Mouse (Mus musculus) ES-Bruce4 (cell line): ENCODE measurements around the gene Dync1h1. TPM values are rescaled to one million over a fixed set of nuclear protein-coding genes. Genes with fewer than 3 reads are reported as not detected.

Experiments
- H3K27ac ChIP-seq: 2 replicates; pipeline ENCODE4 v1.5.1; 2012; ENCODE audit warnings: low read length, inconsistent platforms; ENCODE audit not compliant: insufficient read depth
- H3K27me3 ChIP-seq: 2 replicates; pipeline ENCODE4 v1.6.1; 2012; ENCODE audit warnings: mild to moderate bottlenecking, low read length, inconsistent platforms; ENCODE audit not compliant: control insufficient read depth, poor library complexity, insufficient read depth, severe bottlenecking
- H3K36me3 ChIP-seq: 2 replicates; pipeline ENCODE4 v1.6.1; 2012; ENCODE audit warnings: inconsistent platforms, mild to moderate bottlenecking, low read length, moderate library complexity; ENCODE audit not compliant: control insufficient read depth, poor library complexity, insufficient read depth, severe bottlenecking
- H3K4me1 ChIP-seq: one replicate; pipeline ENCODE4 v1.8.1; 2011; ENCODE audit warnings: low read length; ENCODE audit not compliant: control insufficient read depth, insufficient read depth
- H3K4me3 ChIP-seq: 2 replicates; pipeline ENCODE4 v1.5.1; 2011; ENCODE audit warnings: low read depth, mild to moderate bottlenecking, low read length
- H3K9ac ChIP-seq: 2 replicates; pipeline ENCODE4 v1.6.1; 2012; ENCODE audit warnings: low read depth, mild to moderate bottlenecking, inconsistent platforms; ENCODE audit not compliant: poor library complexity, severe bottlenecking
- H3K9me3 ChIP-seq: replicated peaks from 2 replicates; pipeline ENCODE4 v1.6.1; 2012; ENCODE audit warnings: mild to moderate bottlenecking, low read length, inconsistent platforms; ENCODE audit not compliant: control insufficient read depth, poor library complexity, insufficient read depth, severe bottlenecking
- CTCF ChIP-seq: IDR thresholded peaks from one replicate; pipeline ENCODE4 v1.8.1; 2011; ENCODE audit warnings: low read depth, low read length
- EP300 ChIP-seq: IDR thresholded peaks from 2 replicates; pipeline ENCODE4 v1.6.1; 2011; ENCODE audit warnings: low read depth, low read length; ENCODE audit not compliant: insufficient read depth
- POLR2A ChIP-seq: IDR thresholded peaks from one replicate; pipeline ENCODE4 v1.8.1; 2011; ENCODE audit warnings: low read length; ENCODE audit not compliant: insufficient read depth
- polyA plus RNA-seq: library from polyadenylated mRNA; stranded (reverse); fragments of >200 nt; gene quantifications from 2 replicates; pipeline ENCODE4 v1.2.4, GENCODE M21; 2011; ENCODE audit warnings: low read depth; ENCODE audit not compliant: missing spikeins, insufficient read depth, insufficient read length

The Dync1h1 gene
- 145 and 165 TPM in 2 replicates for polyA plus RNA-seq

DNA sequence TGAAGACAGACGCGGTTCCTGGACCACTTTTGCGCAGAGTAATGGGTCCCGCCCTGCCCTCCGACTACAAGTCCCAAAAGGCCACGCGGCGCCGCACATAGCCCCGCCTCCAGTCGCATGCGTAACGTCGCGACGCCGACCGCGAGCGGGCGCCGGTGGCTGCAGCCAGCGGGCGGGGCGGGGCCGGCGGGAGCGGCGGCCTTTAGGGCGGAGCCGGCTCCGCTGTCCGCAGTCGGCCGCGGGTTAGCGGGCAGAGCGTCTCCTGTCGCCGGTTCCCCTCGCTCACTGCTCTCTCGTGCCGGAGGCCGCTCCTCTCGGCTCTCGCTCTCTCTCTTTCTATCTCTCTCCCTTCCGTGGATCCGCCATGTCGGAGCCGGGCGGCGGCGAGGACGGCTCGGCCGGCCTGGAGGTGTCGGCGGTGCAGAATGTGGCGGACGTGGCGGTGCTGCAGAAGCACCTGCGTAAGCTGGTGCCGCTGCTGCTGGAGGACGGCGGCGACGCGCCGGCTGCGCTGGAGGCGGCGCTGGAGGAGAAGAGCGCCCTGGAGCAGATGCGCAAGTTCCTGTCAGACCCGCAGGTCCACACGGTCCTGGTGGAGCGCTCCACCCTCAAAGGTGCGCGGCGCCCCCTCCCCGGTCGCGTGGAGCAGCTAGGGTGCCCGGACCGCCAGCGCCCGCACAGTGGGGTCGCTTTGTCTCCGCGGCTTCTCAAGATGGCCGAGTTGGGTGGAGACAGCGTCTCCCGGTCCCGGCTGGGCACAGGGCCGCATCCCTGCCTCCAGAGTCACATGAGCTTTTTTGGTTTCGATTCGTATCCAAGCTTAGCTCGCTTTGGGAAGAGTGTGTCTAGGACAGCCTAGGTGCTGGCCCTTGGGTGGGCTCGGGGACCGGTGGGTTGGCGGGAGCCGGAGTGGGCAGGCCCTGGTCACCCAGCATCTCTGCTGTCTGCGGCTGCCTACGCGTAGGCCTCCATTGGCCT is at the start of gene Dync1h1:
Dync1h1 (plus strand) TSS at position 212 of the 978 bp plus-strand sequence.
- Histone ChIP-seq H3K27me3 (no peaks in the 10 kb centered on the region), H3K27ac (peak within 1 kb of the TSS; percentile 71), H3K4me3 (peak within 1 kb of the TSS; percentile 96), H3K36me3 (no peaks in the 10 kb centered on the region), H3K4me1 (no peaks in the 10 kb centered on the region), H3K9ac (peak within 1 kb of the TSS; percentile 87), H3K9me3 (no peaks in the 10 kb centered on the region)
- no peak for TF ChIP-seq EP300
- peak; percentile 80 for TF ChIP-seq POLR2A
- no peak for TF ChIP-seq CTCF

DNA sequence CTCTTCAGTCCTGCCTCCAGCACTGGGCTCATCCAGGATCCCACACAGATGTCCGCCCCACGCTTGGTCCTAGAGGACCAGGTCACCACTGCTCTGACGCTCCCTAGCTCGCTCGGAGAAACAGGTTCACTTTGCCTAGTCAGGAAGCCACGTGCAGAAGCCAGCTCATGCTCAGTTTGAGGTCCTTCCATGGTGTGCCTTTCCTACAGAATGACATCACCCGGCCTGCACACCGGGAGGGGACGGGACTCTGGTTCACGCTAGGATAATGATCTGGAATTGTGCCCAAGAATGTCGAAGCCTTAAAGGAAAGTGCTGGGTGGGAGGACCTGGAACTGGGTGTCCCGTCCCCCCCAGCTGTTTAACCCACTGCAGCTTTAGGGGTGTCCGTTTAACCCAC is 49.1 kb upstream of the Dync1h1 start:
- Histone ChIP-seq H3K4me1 (peaks cover 4% of the 10 kb centered on the region), H3K4me3 (no peak overlapping the region), H3K27ac (no peak overlapping the region), H3K36me3 (peaks cover 15% of the 10 kb centered on the region), H3K27me3 (no peaks in the 10 kb centered on the region), H3K9ac (no peak overlapping the region), H3K9me3 (no peaks in the 10 kb centered on the region)
- no peak for TF ChIP-seq POLR2A
- no peak for TF ChIP-seq CTCF
- TF ChIP-seq EP300: no peak

DNA sequence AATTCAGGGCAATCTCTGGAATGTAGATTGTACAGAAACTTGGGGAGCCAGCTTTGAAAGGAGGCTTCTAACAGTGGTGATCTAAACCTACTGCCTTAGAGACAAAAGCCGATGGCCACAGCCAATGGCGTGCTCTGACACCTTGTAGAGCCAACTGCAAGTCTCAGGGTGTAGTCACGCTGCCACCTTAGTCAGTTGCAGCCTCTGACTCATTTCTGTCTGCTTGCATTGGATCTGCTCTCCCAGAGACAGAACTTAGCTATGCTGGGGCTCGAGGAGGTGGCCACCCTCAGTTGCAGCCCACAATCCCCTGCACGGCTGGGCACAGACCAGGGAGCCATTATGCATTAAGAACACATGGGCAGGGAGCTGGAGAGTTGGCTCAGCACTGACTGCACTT is 47.9 kb upstream of the Dync1h1 start:
- TF ChIP-seq CTCF (no peak), EP300 (no peak), POLR2A (no peak)

DNA sequence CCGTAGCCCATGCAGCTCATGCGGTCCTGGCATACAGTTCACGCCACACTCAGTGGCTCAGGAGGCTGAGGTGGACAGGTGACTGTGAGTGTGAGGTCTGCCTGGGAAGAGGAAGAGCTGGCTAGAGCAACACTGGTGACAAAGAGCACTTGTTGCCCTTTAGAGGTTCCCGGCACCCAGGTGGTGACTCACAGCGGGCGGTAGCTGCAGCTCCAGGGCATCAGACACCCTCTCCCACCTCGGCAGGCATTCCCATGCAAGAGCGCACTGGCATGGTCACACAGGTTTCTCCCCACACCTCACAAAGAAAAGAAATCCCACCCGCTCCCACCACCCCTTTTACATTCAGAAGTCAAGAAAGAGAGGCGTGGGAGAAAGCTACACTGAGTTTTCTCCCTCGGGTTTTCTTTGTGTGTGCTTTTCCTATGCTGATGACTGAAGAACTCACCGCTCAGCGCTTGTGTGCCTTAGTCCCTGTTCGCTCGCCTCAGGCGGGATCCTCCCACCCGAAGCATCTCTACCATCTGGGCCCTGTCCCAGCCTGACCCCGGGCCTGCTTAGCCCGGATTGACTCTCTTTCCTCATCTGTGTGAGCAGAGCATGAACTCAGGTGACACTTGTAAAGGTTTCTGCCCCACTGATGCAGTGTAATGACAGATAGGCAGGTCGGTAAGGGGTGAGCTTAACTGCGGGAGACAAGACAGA is 45.6 kb upstream of the Dync1h1 start:
- Histone ChIP-seq H3K9me3 (no peaks in the 10 kb centered on the region), H3K4me3 (no peak overlapping the region), H3K4me1 (peaks cover 3% of the 10 kb centered on the region), H3K27me3 (no peaks in the 10 kb centered on the region), H3K9ac (no peak overlapping the region), H3K36me3 (peaks cover 15% of the 10 kb centered on the region), H3K27ac (no peak overlapping the region)
- TF ChIP-seq CTCF (no peak), EP300 (peak; percentile 52; the same call in 1 of the 2 replicates)

More for the DNA sequence above, 47.9 kb upstream of the Dync1h1 start:
- Histone ChIP-seq H3K4me1 (peaks cover 4% of the 10 kb centered on the region), H3K4me3 (no peak overlapping the region), H3K27me3 (no peaks in the 10 kb centered on the region), H3K9ac (no peak overlapping the region), H3K9me3 (no peaks in the 10 kb centered on the region), H3K27ac (no peak overlapping the region), H3K36me3 (peaks cover 15% of the 10 kb centered on the region)

DNA sequence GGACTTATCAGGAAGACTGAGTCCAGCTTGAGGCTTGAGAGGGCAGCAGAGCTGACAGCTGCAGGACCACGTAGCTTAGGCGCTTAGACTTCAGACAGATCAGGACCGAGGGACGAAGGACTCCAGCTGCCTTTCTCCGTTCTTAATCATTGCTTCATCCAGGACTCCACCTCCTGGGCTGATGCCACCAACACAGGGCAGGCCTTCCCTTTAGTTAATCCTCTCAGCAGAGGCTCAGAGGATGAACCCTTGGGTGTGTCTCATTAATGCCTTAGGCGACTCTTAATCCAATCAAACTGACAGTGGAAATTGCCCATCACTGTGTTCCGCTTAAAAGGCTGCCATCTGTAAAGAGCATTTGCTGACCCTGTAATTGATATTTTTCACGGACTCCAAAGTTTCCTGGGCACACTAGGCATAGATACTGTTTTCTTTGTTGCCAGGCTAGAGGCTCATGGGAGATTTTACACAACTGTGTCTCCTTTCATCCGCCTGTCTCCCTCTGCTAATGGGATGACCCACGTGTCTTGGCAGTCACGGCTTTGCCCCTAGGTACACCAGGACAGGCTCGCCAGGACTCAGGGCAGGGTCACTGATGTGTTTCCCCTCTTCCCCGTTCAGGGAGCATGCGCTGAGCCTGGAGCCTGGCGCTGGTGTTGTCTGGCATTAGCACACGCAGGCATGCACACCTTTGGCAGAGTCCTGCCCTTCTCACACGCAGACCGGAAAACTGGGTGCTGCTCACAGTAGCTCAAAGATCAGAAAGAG is 44.2 kb upstream of the Dync1h1 start:
- Histone ChIP-seq H3K4me1 (peaks cover 3% of the 10 kb centered on the region), H3K27ac (no peak overlapping the region), H3K9ac (no peak overlapping the region), H3K36me3 (peaks cover 21% of the 10 kb centered on the region), H3K4me3 (no peak overlapping the region), H3K9me3 (no peaks in the 10 kb centered on the region), H3K27me3 (no peaks in the 10 kb centered on the region)
- no peak for TF ChIP-seq POLR2A
- no peak for TF ChIP-seq CTCF
- TF ChIP-seq EP300: no peak
